Mouse (Mus musculus) forebrain, embryonic 14.5 days (tissue): Measurements from ENCODE around the gene Foxc1. TPM values are rescaled to one million over a fixed set of nuclear protein-coding genes. Genes with fewer than 3 reads are reported as not detected.

ENCODE experiments used
- ATAC-seq: fragments of 200-750 bp; cut with Nextera tagmentation; 2 replicates; pipeline ENCODE4 v1.8.0; 2017; ENCODE audit warnings: mild to moderate bottlenecking, moderate library complexity
- DNase-seq: peaks from one replicate; pipeline ENCODE4 v3.0.0-alpha.2; 2015; ENCODE audit warnings: low spot score
- H3K27ac ChIP-seq: fragments of 300-500 bp; sonication (generic); 2 replicates; pipeline ENCODE4 v1.5.1; 2014; ENCODE audit warnings: low read depth, mild to moderate bottlenecking, control low read depth, low read length, moderate library complexity
- H3K27me3 ChIP-seq: fragments of 300-500 bp; sonication (generic); replicated peaks from 2 replicates; pipeline ENCODE4 v1.6.1; 2014; ENCODE audit warnings: low read length, control low read depth, mixed read lengths; ENCODE audit not compliant: control insufficient read depth, insufficient read depth
- H3K36me3 ChIP-seq: fragments of 300-500 bp; sonication (generic); 2 replicates; pipeline ENCODE4 v1.6.1; 2014; ENCODE audit warnings: low read length, control low read depth; ENCODE audit not compliant: control insufficient read depth, insufficient read depth
- H3K4me1 ChIP-seq: fragments of 300-500 bp; sonication (generic); 2 replicates; pipeline ENCODE4 v1.6.1; 2014; ENCODE audit warnings: antibody characterized with exemption, low read length, control low read depth; ENCODE audit not compliant: control insufficient read depth, insufficient read depth
- H3K4me2 ChIP-seq: fragments of 300-500 bp; sonication (generic); 2 replicates; pipeline ENCODE4 v1.6.1; 2014; ENCODE audit warnings: mild to moderate bottlenecking, control low read depth, low read length
- H3K4me3 ChIP-seq: fragments of 300-500 bp; sonication (generic); 2 replicates; pipeline ENCODE4 v1.5.1; 2014; ENCODE audit warnings: low read depth, low read length, control low read depth
- H3K9ac ChIP-seq: fragments of 300-500 bp; sonication (generic); 2 replicates; pipeline ENCODE4 v1.6.1; 2014; ENCODE audit warnings: mild to moderate bottlenecking, low read length, control low read depth, moderate library complexity
- H3K9me3 ChIP-seq: fragments of 300-500 bp; sonication (generic); replicated peaks from 2 replicates; pipeline ENCODE4 v1.6.1; 2016; ENCODE audit warnings: low read length, control low read depth, mixed read lengths; ENCODE audit not compliant: control insufficient read depth
- WGBS: fragments of 180-500 bp; shearing (Covaris S2); extraction: QIAGEN DNeasy Blood & Tissue Kit; methylation state at CpG from one replicate; pipeline ENCODE4 v1.1.7; 2014; 5-methylcytosine and 5-hydroxymethylcytosine counted together
- polyA plus RNA-seq: library from polyadenylated mRNA; unstranded; fragments of >200 nt; fragmentation: Nextera tagmentation; extraction: Ambion mirVana; gene quantifications from 2 replicates; pipeline ENCODE4 v1.2.1, GENCODE M21; 2014

The Foxc1 gene
- polyA plus RNA-seq, 1 experiment from 2014 or later = 1.4 TPM

DNA sequence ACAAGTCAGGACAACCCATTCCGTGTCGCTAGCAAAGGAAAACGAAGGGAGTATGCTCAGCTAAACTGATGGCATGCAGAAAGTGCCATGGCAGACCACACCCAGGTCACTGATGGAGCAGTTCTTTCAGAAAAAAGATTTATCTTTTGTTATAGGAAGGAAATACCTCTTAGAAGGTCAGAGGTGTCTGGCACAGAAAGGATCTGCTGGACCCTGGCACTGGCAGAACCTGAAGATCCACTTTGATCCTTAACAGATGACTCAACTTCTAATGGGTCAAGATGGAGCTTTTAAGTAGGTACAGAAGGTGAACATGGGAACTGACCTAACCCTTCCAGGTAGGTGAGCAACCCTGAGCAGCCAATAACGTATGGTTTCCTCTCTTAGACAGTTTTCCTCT, 29.4 kb downstream of the Foxc1 start:
- 87% methylated on average over 4 of the region's 4 CpGs for WGBS
- no peaks in the 10 kb centered on the region for H3K27me3 ChIP-seq
- H3K9ac ChIP-seq = no peak overlapping the region
- no peaks in the 10 kb centered on the region for H3K4me1 ChIP-seq
- no peaks in the 10 kb centered on the region for H3K9me3 ChIP-seq
- DNase-seq = no peak
- no peaks in the 10 kb centered on the region for H3K36me3 ChIP-seq
- no peak overlapping the region for H3K27ac ChIP-seq
- no peak for ATAC-seq
- no peak overlapping the region for H3K4me3 ChIP-seq
- H3K4me2 ChIP-seq = no peak overlapping the region

DNA sequence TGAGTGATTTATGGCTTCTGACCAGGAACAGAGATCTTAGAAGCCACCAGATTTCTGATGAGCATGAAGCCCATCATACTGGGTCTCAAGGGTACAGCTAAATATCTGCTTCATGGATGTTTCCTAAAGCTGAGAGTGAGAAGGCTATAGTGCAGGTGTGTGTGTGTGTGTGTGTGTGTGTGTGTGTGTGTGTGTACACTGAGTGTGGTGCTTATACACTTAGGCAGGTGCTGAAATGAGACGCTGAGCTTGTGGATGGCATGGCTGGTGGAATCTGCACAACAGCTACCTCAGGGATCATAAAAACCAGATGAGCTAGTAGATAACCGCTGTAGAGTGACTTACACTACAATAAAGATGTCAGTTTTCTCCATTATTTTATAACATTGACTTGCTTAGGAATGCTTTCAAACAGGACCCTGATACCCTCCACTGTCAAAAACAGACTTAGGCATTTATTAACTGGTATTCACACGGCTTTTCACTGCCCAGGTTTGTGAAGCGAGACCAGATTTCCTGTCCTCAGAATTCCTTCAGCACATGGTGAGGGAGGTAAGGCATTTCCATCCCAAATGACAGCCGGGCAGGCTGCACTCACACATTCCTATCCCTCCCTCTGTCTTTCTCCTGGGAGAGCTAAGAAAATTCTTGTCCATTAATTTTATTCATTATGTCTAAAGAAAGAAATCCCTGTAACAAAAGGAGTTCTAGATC, 43.0 kb downstream of the Foxc1 start:
- no peak for ATAC-seq
- 56% methylated on average over 5 of the region's 5 CpGs for WGBS

DNA sequence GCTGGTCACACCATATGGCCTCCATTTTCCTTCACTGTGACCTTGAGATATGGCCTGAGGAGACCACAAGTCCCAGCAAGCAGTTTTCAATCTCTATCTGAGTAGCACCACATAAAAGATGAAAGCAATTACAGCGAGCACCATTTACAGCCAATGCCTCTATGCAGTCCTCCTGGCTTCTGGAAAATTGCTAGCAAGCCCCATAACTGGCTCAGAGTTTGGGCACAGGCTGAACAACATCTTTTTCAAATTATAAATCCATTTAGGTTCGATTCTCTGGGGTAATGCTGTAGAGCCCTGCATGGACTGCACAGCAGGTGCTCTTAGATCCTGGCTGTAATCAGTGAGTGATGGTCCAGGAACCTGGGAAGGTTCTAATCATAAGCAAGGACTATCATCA, 47.1 kb downstream of the Foxc1 start:
- Histone ChIP-seq H3K4me3 (no peak overlapping the region), H3K4me1 (no peaks in the 10 kb centered on the region), H3K27me3 (no peaks in the 10 kb centered on the region), H3K27ac (no peak overlapping the region), H3K4me2 (no peak overlapping the region), H3K9me3 (no peaks in the 10 kb centered on the region), H3K36me3 (no peaks in the 10 kb centered on the region), H3K9ac (no peak overlapping the region)
- WGBS = 53% methylated on average over 2 of the region's 2 CpGs
- ATAC-seq = no peak
- DNase-seq = no peak

More for the DNA sequence above, 43.0 kb downstream of the Foxc1 start:
- DNase-seq = no peak
- Histone ChIP-seq H3K27ac (no peak overlapping the region), H3K4me3 (no peak overlapping the region), H3K27me3 (no peaks in the 10 kb centered on the region), H3K36me3 (no peaks in the 10 kb centered on the region), H3K4me1 (no peaks in the 10 kb centered on the region), H3K9me3 (no peaks in the 10 kb centered on the region), H3K9ac (no peak overlapping the region), H3K4me2 (no peak overlapping the region)

DNA sequence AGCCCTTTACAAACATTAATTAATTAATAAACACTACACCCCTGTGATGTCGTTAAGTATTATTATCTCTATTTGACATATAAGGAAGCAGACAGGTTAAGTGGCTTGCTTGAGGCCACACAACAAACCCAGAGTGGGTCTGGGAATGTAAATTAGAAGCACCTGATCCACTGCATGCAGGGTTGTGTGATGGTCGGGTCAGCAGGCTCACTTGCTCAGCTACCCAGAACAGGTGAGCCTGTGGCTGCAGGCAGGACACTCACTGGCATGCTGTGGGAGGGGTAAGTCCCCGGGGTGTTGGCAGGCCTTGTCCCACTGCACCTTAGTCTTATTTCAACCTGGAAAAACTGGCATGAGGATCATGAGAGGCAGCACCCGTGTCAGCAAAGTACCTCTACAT, 47.6 kb downstream of the Foxc1 start:
- no peak overlapping the region for H3K9ac ChIP-seq
- no peaks in the 10 kb centered on the region for H3K4me1 ChIP-seq
- WGBS = 74% methylated on average over 4 of the region's 4 CpGs
- H3K9me3 ChIP-seq = no peaks in the 10 kb centered on the region
- no peak overlapping the region for H3K4me2 ChIP-seq
- H3K27me3 ChIP-seq = no peaks in the 10 kb centered on the region
- no peaks in the 10 kb centered on the region for H3K36me3 ChIP-seq
- no peak overlapping the region for H3K27ac ChIP-seq
- H3K4me3 ChIP-seq = no peak overlapping the region
- ATAC-seq = no peak
- DNase-seq = no peak

DNA sequence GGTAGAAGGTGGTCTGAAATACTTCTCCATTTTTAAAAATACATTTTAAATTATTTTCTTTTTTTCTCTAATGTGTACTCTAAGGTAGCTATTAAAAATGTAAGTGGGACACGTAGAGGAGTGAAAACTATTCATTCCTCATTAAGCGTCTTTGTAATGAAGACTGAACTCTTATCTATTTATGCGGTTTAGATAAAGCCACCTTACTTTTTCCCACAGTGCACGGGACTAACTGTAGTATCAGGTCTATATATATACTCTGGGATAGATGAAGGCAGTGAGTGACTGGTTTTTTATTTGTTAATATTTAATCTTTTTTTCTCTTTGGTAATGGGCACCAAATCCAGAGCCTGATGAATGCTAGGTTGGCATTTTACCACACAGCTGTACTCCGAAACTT, 53.8 kb downstream of the Foxc1 start:
- Histone ChIP-seq H3K4me1 (no peaks in the 10 kb centered on the region), H3K27me3 (no peaks in the 10 kb centered on the region)

More for the DNA sequence above, 53.8 kb downstream of the Foxc1 start:
- H3K27ac ChIP-seq = no peak overlapping the region
- no peak overlapping the region for H3K9ac ChIP-seq
- H3K4me2 ChIP-seq = no peak overlapping the region
- ATAC-seq (no peak), DNase-seq (no peak)
- H3K36me3 ChIP-seq = no peaks in the 10 kb centered on the region
- no peaks in the 10 kb centered on the region for H3K9me3 ChIP-seq
- 93% methylated on average over 5 of the region's 5 CpGs for WGBS
- no peak overlapping the region for H3K4me3 ChIP-seq

Other genes starting within 250 kb of the Foxc1 start
- not detected in 2 replicates for gene A530084C06Rik, start 247.3 kb upstream of the Foxc1 start, polyA plus RNA-seq
- gene Foxf2, start 180.8 kb upstream of the Foxc1 start, polyA plus RNA-seq = 2.2 and 2.4 TPM in 2 replicates